Mouse (Mus musculus): Measurements from ENCODE around the gene Zfp811. TPM values are rescaled to one million over a fixed set of nuclear protein-coding genes. Genes with fewer than 3 reads are reported as not detected.

The Zfp811 gene
- polyA plus RNA-seq, 1 experiment from 2014 or later: 1.3 TPM

- Histone ChIP-seq H3K4me1 (ENCODE audit: control insufficient read depth in 2 of 2, insufficient read depth in 2 of 2, low read length in 2 of 2) (peaks cover 0 to 21% of the 10 kb centered on the region in 2 experiments; a peak in 3 of 4 replicates), H3K9ac (ENCODE audit: low read length) (peak overlapping the region; percentile 96), H3K27me3 (ENCODE audit: control insufficient read depth, insufficient read depth, low read length) (no peaks in the 10 kb centered on the region), H3K36me3 (ENCODE audit: control insufficient read depth, insufficient read depth, low read length) (peaks cover 41% of the 10 kb centered on the region), H3K4me3 (ENCODE audit: control insufficient read depth in 1 of 2, insufficient read depth in 1 of 2, low read depth in 1 of 2, low read length in 2 of 2) (peak overlapping the region; percentile 84 to 93), H3K4me2 (ENCODE audit: low read length) (peak overlapping the region; percentile 78), H3K9me3 (ENCODE audit: control insufficient read depth, low read length) (no peaks in the 10 kb centered on the region), H3K27ac (replicated peaks in 1 of 2; ENCODE audit: control insufficient read depth in 1 of 2, insufficient read depth in 1 of 2, low read depth in 2 of 2, low read length in 2 of 2) (peak overlapping the region; percentile 89 to 97)
- ATAC-seq (ENCODE audit: insufficient number of reproducible peaks, insufficient read depth, low FRiP score, low read depth): peak; percentile 84
- under 1% methylated on average over 31 of the region's 31 CpGs for WGBS
These were observed 22.2 kb downstream of the Zfp811 start for GRCm38 (mm10) chr17:32787436-32788093.

GRCm38 (mm10) chr17:32786944-32787343 is 22.8 kb downstream of the Zfp811 start:
- Histone ChIP-seq H3K4me2 (ENCODE audit: low read length) (peak overlapping the region; percentile 78), H3K9ac (ENCODE audit: low read length) (peak overlapping the region; percentile 96), H3K4me3 (ENCODE audit: control insufficient read depth in 1 of 2, insufficient read depth in 1 of 2, low read depth in 1 of 2, low read length in 2 of 2) (peak overlapping the region; percentile 84 to 93), H3K36me3 (ENCODE audit: control insufficient read depth, insufficient read depth, low read length) (peaks cover 43% of the 10 kb centered on the region), H3K4me1 (ENCODE audit: control insufficient read depth in 2 of 2, insufficient read depth in 2 of 2, low read length in 2 of 2) (peaks cover 0 to 21% of the 10 kb centered on the region in 2 experiments; a peak in 3 of 4 replicates), H3K9me3 (ENCODE audit: control insufficient read depth, low read length) (no peaks in the 10 kb centered on the region), H3K27me3 (ENCODE audit: control insufficient read depth, insufficient read depth, low read length) (no peaks in the 10 kb centered on the region), H3K27ac (replicated peaks in 1 of 2; ENCODE audit: control insufficient read depth in 1 of 2, insufficient read depth in 1 of 2, low read depth in 2 of 2, low read length in 2 of 2) (no peak overlapping the region; a peak in 1 of 4 replicates)
- no peak for ATAC-seq (ENCODE audit: insufficient number of reproducible peaks, insufficient read depth, low FRiP score, low read depth)
- WGBS: 51% methylated on average over 6 of the region's 6 CpGs

GRCm38 (mm10) chr17:32785656-32786055 is 24.1 kb downstream of the Zfp811 start:
- H3K4me3 ChIP-seq (ENCODE audit: control insufficient read depth in 1 of 2, insufficient read depth in 1 of 2, low read depth in 1 of 2, low read length in 2 of 2): no peak overlapping the region
- no peak for ATAC-seq (ENCODE audit: insufficient number of reproducible peaks, insufficient read depth, low FRiP score, low read depth)
- no peak overlapping the region; the same call in 1 of the 2 replicates for H3K4me2 ChIP-seq (ENCODE audit: low read length)

GRCm38 (mm10) chr17:32777564-32777963 is 32.2 kb downstream of the Zfp811 start:
- no peak for ATAC-seq (ENCODE audit: insufficient number of reproducible peaks, insufficient read depth, low FRiP score, low read depth)
- Histone ChIP-seq H3K4me2 (ENCODE audit: low read length) (no peak overlapping the region), H3K9me3 (ENCODE audit: control insufficient read depth, low read length) (no peaks in the 10 kb centered on the region), H3K27me3 (ENCODE audit: control insufficient read depth, insufficient read depth, low read length) (no peaks in the 10 kb centered on the region), H3K4me1 (ENCODE audit: control insufficient read depth in 2 of 2, insufficient read depth in 2 of 2, low read length in 2 of 2) (no peaks in the 10 kb centered on the region), H3K27ac (replicated peaks in 1 of 2; ENCODE audit: control insufficient read depth in 1 of 2, insufficient read depth in 1 of 2, low read depth in 2 of 2, low read length in 2 of 2) (no peak overlapping the region), H3K4me3 (ENCODE audit: control insufficient read depth in 1 of 2, insufficient read depth in 1 of 2, low read depth in 1 of 2, low read length in 2 of 2) (no peak overlapping the region), H3K9ac (ENCODE audit: low read length) (no peak overlapping the region), H3K36me3 (ENCODE audit: control insufficient read depth, insufficient read depth, low read length) (peaks cover 78% of the 10 kb centered on the region)
- 95% methylated on average over 3 of the region's 3 CpGs for WGBS

More at GRCm38 (mm10) chr17:32785656-32786055, 24.1 kb downstream of the Zfp811 start:
- Histone ChIP-seq H3K36me3 (ENCODE audit: control insufficient read depth, insufficient read depth, low read length) (peaks cover 48% of the 10 kb centered on the region), H3K27ac (replicated peaks in 1 of 2; ENCODE audit: control insufficient read depth in 1 of 2, insufficient read depth in 1 of 2, low read depth in 2 of 2, low read length in 2 of 2) (no peak overlapping the region), H3K4me1 (ENCODE audit: control insufficient read depth in 2 of 2, insufficient read depth in 2 of 2, low read length in 2 of 2) (peaks cover 0 to 21% of the 10 kb centered on the region in 2 experiments; a peak in 3 of 4 replicates), H3K9ac (ENCODE audit: low read length) (no peak overlapping the region), H3K9me3 (ENCODE audit: control insufficient read depth, low read length) (no peaks in the 10 kb centered on the region), H3K27me3 (ENCODE audit: control insufficient read depth, insufficient read depth, low read length) (no peaks in the 10 kb centered on the region)
- WGBS: 78% methylated on average over 3 of the region's 3 CpGs

GRCm38 (mm10) chr17:32771213-32771612 is 38.5 kb downstream of the Zfp811 start:
- Histone ChIP-seq H3K4me1 (ENCODE audit: control insufficient read depth in 2 of 2, insufficient read depth in 2 of 2, low read length in 2 of 2) (no peaks in the 10 kb centered on the region), H3K27ac (replicated peaks in 1 of 2; ENCODE audit: control insufficient read depth in 1 of 2, insufficient read depth in 1 of 2, low read depth in 2 of 2, low read length in 2 of 2) (no peak overlapping the region), H3K4me2 (ENCODE audit: low read length) (no peak overlapping the region), H3K9ac (ENCODE audit: low read length) (no peak overlapping the region), H3K4me3 (ENCODE audit: control insufficient read depth in 1 of 2, insufficient read depth in 1 of 2, low read depth in 1 of 2, low read length in 2 of 2) (no peak overlapping the region), H3K36me3 (ENCODE audit: control insufficient read depth, insufficient read depth, low read length) (peaks cover 86% of the 10 kb centered on the region), H3K27me3 (ENCODE audit: control insufficient read depth, insufficient read depth, low read length) (no peaks in the 10 kb centered on the region), H3K9me3 (ENCODE audit: control insufficient read depth, low read length) (no peaks in the 10 kb centered on the region)
- 33% methylated on average over 1 of the region's 1 CpGs for WGBS
- no peak for ATAC-seq (ENCODE audit: insufficient number of reproducible peaks, insufficient read depth, low FRiP score, low read depth)

GRCm38 (mm10) chr17:32766422-32766821 is 43.3 kb downstream of the Zfp811 start:
- Histone ChIP-seq H3K9me3 (ENCODE audit: control insufficient read depth, low read length) (no peaks in the 10 kb centered on the region), H3K36me3 (ENCODE audit: control insufficient read depth, insufficient read depth, low read length) (peaks cover 61% of the 10 kb centered on the region), H3K27me3 (ENCODE audit: control insufficient read depth, insufficient read depth, low read length) (no peaks in the 10 kb centered on the region), H3K27ac (replicated peaks in 1 of 2; ENCODE audit: control insufficient read depth in 1 of 2, insufficient read depth in 1 of 2, low read depth in 2 of 2, low read length in 2 of 2) (no peak overlapping the region), H3K4me1 (ENCODE audit: control insufficient read depth in 2 of 2, insufficient read depth in 2 of 2, low read length in 2 of 2) (no peaks in the 10 kb centered on the region), H3K4me2 (ENCODE audit: low read length) (no peak overlapping the region), H3K9ac (ENCODE audit: low read length) (no peak overlapping the region), H3K4me3 (ENCODE audit: control insufficient read depth in 1 of 2, insufficient read depth in 1 of 2, low read depth in 1 of 2, low read length in 2 of 2) (no peak overlapping the region)
- 93% methylated on average over 2 of the region's 2 CpGs for WGBS
- ATAC-seq (ENCODE audit: insufficient number of reproducible peaks, insufficient read depth, low FRiP score, low read depth): no peak

GRCm38 (mm10) chr17:32757331-32757730 is 52.4 kb downstream of the Zfp811 start:
- H3K4me2 ChIP-seq (ENCODE audit: low read length): no peak overlapping the region
- WGBS: 52% methylated on average over 5 of the region's 5 CpGs

More at GRCm38 (mm10) chr17:32757331-32757730, 52.4 kb downstream of the Zfp811 start:
- Histone ChIP-seq H3K4me1 (ENCODE audit: control insufficient read depth in 2 of 2, insufficient read depth in 2 of 2, low read length in 2 of 2) (peaks cover 2 to 12% of the 10 kb centered on the region in 2 experiments; a peak in 3 of 4 replicates), H3K4me3 (ENCODE audit: control insufficient read depth in 1 of 2, insufficient read depth in 1 of 2, low read depth in 1 of 2, low read length in 2 of 2) (no peak overlapping the region), H3K27me3 (ENCODE audit: control insufficient read depth, insufficient read depth, low read length) (no peaks in the 10 kb centered on the region), H3K27ac (replicated peaks in 1 of 2; ENCODE audit: control insufficient read depth in 1 of 2, insufficient read depth in 1 of 2, low read depth in 2 of 2, low read length in 2 of 2) (no peak overlapping the region), H3K36me3 (ENCODE audit: control insufficient read depth, insufficient read depth, low read length) (no peaks in the 10 kb centered on the region), H3K9ac (ENCODE audit: low read length) (no peak overlapping the region), H3K9me3 (ENCODE audit: control insufficient read depth, low read length) (no peaks in the 10 kb centered on the region)
- no peak for ATAC-seq (ENCODE audit: insufficient number of reproducible peaks, insufficient read depth, low FRiP score, low read depth)
